Mouse (Mus musculus) cerebellum, postnatal 10 days (tissue): ENCODE measurements around the gene Rhot1.
"Not testable (repeated sequence)": the region's sequence is repeated elsewhere in the genome, so short reads cannot be mapped to it uniquely, and the experiment has no call there.

ENCODE experiments used
- DNase-seq, 2 experiments: peaks; one replicate each; pipeline ENCODE4 v3.0.0; 2021; ENCODE audit warnings: mixed read lengths in 2 of 2

Rhot1 gene

GRCm38 (mm10) chr11:80208860-80209800 is at the start of gene Rhot1:
Gene Rhot1, plus strand, starts transcription at chr11:80209019.
- peak; percentile 99 for DNase-seq

- no peak for DNase-seq
Measured at GRCm38 (mm10) chr11:80161041-80161440, 47.8 kb upstream of the Rhot1 start.

- DNase-seq, result no peak
Measured at GRCm38 (mm10) chr11:80163362-80164116, 45.3 kb upstream of the Rhot1 start.

DNA sequence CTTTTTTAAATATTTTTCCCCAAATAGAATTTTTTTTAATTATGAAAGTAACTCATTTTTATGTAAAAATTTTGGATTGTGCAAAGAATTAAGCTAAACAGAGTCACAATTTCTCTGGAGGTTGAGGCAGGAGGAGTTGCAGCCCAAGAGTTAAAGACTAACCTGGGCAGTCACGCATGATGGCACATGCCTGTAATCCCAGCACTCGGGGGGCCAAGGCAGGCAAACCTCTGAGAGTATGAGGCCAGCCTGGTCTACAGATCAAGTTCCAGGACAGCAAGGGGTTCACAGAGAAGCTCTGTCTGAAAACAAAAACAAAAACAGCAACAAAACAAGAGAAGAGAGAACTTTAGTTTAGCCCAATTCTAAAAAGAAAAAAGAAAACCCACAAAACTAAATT is 44.6 kb upstream of the Rhot1 start:
- DNase-seq, result no peak

DNA sequence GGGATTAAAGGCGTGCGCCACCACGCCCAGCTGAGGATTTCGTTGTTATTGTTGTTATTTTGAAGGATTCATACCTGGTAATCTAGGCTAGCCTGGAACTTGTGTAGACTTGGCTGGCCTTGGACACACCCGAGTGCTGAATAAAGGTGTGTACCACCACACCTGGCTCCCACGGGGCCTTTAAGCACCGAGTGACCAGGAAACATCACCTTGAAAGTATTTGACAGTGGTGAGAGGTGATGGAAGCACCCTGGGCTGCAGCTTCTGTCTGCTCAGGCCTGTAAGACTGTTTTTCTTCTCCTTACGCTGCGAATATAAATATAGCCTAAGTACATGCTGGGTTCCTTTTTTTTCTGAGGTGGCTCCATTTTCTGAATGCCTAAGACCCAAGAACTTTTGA is 40.7 kb upstream of the Rhot1 start:
- DNase-seq, result no peak

GRCm38 (mm10) chr11:80168611-80169249 is 40.1 kb upstream of the Rhot1 start:
- DNase-seq, result no peak

DNA sequence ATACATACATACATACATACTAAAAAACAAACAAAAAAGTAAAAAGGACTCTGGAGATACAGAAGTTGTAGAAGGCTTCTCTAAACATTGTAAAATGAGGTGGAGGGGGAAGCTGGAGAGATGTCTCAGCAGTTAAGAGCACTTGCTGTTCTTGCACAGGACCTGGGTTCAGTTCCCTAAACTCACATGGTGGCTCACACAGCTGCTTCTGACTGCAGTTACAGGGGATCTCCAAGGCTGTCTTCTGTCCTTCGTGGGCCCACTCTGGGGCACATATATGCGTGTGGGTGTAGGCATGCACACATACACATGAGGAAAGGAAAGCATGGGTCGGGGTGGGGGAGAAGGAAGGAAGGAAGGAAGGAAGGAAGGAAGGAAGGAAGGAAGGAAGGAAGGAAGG is 39.2 kb upstream of the Rhot1 start:
- no peak for DNase-seq

DNA sequence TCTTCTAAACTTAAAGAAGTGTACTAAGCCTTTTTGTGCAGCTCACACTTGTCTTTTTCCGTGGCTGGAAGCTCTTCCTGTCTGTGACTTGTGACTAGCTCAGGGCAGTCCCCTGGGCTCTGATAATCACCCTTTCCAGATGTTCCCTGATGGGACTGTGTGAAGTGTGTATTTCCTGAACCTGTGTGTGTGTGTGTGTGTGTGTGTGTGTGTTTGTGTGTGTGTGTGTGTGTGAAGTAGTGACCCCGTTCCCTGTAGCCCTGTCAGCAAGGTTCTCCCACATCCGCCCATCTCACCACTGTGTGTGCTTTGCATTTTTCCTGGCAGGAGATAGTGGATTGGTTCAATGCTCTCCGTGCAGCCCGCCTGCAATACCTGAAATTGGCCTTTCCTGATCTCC is 38.5 kb upstream of the Rhot1 start:
- no peak for DNase-seq

DNA sequence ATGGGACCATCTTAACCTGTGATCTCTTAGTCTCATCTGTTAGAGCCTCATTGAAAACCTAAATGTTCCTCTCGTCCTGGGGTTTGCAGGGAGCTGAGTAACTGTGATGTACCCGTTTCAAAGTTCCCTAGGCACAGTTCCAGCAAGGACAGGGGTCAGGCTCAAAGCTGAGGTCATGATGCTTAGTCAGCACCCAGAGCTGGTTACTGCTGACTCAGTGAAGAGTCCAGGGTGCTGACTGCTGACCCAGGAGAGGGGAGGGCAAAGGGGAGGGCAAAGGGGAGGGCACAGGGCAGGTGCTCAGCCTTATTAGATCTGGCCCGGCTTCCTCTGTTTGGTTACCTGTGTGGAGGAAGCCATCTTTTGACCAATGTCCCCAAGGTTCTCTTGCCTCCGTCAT is 36.9 kb upstream of the Rhot1 start:
- DNase-seq, result no peak

GRCm38 (mm10) chr11:80173963-80174670 is 34.7 kb upstream of the Rhot1 start:
- DNase-seq, result no peak

DNA sequence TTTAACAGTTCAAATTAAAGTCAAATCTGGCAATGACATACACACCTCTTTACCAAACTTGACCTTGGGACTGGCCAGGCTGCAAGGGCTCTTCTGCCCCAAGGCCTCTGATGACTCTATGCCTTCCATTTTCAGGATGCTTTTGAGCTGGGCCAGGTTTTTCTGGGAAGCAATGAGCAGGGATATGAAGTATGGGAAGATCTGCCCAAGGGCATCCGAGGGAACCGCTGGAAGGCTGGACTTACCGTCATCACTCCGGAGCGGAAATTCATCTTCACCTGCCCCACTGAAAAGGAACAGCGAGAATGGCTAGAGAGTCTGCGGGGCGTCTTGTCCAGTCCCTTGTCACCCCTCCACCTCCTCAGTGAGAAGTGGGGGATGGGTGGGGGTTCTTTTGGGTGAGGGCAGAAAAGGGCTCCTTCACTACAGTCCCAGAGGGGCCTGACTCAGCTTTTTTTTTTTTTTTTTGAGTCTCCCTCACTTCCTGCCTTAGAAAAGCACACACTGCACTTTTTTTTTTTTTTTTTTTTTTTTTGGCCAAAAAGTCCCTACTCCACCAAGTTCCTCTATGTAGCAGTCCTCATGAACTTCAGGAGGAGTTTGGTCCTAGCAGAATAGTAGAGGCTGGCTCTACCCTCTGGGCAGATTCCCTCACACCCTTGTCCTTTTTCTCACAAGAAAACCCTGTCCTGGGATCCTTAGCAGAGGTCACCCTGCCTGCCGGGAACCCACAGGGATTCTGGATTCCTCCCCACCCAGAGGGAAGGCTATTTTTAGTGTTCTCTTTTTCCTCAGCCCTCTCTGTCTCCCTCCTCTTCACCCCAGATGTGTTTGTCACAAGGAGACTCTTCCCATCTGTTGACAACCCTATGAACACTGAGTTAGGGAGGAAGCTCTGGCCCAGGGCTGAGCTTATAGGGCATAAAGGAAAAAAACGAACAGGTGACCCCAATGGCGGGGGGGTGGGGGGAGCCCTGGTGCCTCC is 31.6 kb upstream of the Rhot1 start:
- DNase-seq, result peak in 1 of 2 experiments; percentile 34

- DNase-seq, result no peak
Measured at GRCm38 (mm10) chr11:80178316-80178715, 30.5 kb upstream of the Rhot1 start.

GRCm38 (mm10) chr11:80181021-80181749 is 27.6 kb upstream of the Rhot1 start:
- DNase-seq, result peak; percentile 22 to 23

DNA sequence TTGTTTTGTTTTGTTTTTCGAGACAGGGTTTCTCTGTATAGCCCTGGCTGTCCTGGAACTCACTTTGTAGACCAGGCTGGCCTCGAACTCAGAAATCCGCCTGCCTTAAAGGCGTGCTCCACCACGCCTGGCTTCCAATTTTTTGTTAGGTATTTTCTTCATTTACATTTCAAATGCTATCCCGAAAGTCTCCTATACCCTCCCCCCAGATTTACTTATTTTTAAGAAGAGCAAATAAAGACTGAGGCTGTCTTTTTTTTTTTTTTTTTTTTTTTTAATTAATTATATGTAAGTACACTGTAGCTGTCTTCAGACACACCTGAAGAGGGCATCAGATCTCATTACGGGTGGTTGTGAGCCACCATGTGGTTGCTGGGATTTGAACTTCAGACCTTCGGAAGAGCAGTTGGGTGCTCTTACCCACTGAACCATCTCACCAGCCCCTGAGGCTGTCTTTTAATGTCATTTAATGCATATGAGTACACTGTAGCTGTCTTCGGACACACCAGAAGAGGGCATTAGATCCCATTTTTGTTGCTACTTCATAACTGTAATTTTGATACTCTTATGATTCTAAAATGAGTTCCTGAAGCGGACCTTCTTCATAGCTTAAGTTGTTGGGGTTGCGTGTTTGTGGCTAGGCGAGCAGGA is 25.6 kb upstream of the Rhot1 start:
- not testable (repeated sequence) for DNase-seq

DNA sequence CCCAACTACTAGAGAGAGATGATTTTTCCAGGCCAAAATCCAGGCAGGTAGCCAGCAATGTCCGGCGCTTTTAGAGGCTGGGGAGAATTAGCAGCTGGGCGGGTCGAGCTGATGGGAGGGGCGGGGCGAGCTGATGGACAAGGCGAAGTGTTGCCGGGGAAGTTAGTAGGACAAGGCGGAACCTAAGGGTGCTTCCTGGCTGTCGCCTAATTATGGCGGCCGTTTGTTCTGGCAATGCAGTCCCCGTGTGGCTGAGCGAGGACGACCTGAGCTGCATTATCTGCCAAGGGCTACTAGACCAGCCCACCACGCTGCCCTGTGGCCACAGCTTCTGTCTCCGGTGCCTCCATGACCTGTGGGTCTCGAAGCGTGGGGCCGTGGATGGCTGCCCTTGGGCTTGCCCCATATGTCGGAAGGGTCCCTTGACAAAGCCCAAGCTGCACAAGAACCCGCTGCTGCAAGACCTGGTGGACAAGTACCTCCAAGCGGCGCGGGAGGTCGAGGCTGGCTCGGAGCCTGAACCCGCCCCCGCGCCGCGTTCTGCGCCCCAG is 25.0 kb upstream of the Rhot1 start, which contains the start of gene Rnf135:
Gene Rnf135 (plus strand): TSS at position 147 of the 551 bp plus-strand sequence.
- peak; percentile 96 to 97 for DNase-seq

- DNase-seq, result no peak
Measured at GRCm38 (mm10) chr11:80184531-80185071, 24.2 kb upstream of the Rhot1 start.

DNA sequence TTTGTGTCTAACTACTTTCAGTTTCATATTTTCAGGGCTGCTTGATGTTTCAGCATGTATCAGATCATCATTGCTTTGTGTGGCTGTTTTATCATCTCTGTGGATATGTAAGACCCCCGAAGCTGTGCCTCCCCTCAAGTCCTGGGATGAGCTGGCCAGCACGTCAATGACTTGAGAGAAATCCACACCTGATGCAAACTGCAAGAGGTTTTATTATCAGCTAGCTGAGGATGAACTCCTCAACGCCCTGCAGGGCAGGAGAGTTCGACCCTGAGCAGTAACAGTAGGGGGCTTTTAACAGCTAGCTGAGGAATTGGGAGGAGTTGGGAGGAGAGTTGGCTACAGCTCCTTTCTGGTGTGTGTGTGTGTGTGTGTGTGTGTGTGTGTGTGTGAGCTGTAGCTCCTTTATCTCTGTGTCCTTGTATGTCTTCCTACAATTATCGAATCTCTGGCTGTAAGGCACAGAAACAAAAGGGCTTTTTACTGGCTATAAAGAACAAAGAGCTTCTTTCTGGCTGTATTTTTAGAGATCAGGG is 23.3 kb upstream of the Rhot1 start:
- DNase-seq, result not testable (repeated sequence)

DNA sequence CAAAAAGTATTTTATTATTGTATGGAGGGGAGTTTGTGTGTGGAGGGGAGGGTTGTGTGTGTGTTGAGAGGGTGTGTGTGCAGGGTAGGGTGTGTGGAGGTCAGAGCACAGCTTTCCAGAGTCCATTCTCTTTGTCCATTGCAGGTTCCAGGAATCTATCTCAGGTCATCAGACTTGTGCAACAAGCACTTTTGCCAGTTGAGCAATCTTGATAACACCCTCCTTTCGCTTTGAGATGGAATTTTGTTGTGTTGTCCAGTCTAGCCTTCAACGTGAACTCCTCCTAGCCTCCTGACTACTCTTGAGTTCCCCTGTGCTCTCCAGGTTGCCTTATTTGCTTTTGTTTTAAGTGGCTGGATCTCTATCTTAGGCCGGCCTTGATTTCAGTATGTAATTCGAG is 18.5 kb upstream of the Rhot1 start:
- DNase-seq, result no peak

GRCm38 (mm10) chr11:80193827-80194226 is 15.0 kb upstream of the Rhot1 start:
- DNase-seq, result no peak
